Mouse (Mus musculus): ENCODE results near the gene Phc1.

Phc1 gene

DNA sequence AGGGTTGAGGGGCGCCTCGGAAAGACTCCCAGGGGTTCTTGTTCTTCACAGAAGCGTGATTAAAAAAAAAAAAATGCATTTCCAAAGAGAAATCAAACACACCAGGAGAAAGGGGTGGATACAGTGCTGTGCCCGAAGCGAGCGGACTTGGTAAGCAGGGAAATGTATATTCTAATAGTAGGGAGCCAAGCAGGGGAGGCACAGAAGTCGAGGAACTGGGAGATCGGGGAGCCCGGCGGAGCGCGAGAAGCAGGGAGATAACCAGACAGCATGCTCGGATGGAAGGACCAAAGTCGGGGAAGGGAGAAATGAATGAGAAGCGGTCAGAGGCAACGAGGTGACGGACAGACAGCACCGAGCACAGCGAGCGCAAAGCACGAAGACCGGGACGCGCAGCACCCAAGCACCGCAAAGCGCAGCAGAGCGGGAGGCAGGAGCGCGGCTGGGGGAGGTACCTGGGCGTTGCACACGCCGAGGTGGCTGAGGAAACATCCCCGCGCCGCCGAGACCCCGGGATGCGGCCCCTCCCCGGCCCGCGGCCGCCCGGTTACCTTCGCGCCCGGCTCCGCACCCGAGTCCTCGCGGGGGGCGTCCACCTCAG, 1.2 kb downstream of the Phc1 start:
- DNase-seq (ENCODE audit: low spot score in 2 of 2): peak; percentile 62 to 69

DNA sequence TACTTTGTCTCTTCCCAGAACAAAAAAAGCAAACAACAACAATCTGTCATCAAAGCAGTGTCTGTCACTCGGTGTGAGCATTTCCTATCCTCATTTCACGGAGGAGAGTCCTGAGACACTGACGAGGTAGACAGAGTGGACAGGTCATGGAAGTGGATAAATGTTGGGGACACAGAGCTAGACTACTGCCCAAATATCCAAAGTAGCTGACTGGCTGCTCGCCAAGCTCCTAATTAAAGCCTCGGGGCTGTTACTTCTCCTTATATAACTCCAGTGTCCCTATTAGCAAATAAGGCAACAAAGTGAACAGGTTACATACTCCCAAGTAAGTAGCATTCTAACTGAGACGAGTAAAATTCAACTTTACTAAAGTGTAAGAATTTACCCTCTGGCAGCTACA, 2.8 kb downstream of the Phc1 start:
- DNase-seq (ENCODE audit: low spot score in 2 of 2): no peak

DNA sequence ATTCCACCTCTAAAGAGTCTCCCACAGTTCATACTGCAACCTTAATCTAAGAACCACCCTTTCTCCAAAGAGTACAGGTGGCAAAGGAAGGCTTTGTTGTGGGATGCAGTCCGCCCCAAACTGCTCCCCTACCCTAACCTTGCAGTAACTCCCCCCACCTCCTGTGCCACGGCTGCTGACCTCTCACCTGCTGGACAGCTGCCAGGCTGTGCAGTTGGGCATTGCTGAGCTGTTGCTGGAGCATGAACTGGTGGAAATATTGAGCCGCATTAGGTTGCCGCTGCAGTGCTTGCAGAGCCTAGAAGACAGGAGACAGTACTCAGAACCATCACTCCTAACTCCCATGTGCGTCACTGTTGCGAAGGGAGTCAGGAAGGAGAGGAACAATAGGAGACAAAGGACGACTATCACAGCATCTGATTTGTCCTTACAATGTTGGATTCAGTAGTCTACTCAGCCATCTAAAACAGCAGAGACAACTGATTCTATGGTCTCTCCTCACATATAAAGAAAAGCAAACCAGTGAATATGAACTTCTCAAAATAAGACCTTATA, 5.5 kb downstream of the Phc1 start:
- no peak for DNase-seq (ENCODE audit: low spot score in 2 of 2)

DNA sequence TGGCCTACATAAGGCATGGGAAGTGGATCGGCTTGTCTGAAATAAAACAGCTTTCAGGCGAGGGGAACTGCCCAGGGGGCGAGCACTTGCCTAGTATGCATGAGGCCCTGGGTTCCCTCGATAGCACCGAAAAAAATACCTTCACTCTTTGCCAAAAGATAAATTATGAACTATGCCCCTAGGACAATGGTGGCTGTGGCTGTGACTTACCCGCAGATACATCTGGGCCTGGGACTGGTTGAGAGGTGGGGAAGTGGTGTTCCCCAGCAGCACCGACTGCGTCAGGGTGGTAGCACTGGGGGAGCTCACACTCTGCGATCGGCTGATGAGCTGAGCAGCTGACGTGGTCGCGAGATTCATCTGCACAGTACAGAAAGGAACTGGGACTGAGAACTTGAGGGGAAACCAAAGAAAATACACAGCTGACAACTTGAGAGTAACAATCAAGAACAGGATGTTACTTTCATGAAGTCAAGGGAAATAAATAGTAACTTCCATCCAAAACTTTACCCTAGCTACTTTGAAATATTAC, 7.2 kb downstream of the Phc1 start:
- DNase-seq (ENCODE audit: low spot score in 2 of 2): no peak

DNA sequence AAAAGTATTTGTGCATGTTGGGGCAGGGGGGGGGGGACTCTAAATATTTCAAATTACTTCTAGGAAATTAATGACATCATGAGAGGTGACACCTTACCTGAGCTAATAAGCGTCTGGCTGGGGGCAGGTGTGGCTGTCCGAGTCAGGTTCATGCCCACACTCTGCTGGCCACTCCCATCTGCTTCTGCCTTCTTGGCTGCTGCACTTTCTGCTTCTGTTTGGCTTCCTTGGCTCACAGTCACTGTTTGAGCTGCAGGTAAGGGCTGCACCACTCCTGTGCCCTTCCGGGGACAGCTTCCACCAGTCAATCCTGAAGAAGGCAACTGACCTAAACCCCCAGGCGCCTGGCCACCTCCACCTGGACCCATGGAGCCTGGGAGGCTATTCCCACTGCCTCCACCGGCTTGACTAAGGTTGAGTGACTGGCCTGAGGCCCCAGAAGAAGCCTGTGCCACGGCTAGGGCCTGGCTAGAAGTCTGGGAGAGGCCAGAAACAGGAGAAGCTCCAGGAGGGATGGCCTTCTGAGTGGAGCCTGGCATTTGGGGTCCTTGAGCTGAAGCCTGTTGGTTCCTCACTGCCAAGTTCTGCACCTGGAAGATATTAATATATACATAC, 14.9 kb downstream of the Phc1 start:
- no peak for DNase-seq (ENCODE audit: low spot score in 2 of 2)

DNA sequence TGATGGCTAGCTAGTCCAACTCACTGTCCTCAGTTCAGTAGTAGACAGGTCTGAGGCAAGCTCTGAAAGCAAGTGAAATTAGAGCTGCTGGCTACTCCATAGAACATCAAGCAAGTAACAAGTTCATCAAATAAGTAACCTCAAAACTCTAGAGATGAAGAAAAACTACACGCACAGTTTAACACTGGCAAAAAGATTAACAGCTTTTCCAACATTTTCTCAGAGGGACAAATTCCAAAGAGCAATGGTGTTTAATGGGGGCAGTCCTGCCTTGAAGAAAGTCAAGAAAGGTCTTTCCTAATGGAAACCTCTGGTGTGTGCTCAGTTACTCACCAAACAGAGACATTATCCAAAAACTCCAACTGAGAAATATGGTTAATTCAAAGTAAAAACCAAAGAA, 21.6 kb downstream of the Phc1 start:
- no peak for DNase-seq (ENCODE audit: low spot score in 2 of 2)

DNA sequence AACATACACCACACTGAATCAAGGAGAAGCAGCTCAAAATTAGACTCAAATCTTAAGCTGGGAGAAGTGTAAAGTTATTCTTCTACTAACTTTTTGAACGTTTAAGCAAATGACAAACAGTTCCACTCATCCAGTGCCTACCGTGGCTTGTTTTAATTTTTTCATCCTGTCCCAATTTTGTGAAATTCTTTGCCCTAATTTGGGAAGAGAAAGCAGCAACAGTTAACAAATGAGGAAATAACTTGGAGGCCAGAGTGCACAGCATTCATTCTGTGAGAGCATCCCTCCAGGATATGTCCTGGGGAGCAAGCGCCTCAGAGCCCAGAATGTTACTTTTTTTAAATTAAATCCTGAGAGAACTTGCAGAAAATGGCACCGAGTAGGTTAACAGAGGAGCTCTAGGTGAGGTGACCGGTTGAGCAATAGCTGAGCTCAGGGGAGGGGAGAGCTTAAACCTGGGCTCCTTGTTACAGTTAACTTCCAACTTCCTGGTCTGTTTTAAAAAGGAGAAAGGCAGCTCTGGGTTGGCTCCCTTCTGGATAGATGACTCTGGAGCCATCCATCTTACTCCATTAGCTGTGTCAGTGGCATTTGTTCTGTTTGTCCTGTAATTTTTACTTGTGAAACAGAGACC, 30.1 kb downstream of the Phc1 start:
- no peak for DNase-seq (ENCODE audit: low spot score in 2 of 2)

DNA sequence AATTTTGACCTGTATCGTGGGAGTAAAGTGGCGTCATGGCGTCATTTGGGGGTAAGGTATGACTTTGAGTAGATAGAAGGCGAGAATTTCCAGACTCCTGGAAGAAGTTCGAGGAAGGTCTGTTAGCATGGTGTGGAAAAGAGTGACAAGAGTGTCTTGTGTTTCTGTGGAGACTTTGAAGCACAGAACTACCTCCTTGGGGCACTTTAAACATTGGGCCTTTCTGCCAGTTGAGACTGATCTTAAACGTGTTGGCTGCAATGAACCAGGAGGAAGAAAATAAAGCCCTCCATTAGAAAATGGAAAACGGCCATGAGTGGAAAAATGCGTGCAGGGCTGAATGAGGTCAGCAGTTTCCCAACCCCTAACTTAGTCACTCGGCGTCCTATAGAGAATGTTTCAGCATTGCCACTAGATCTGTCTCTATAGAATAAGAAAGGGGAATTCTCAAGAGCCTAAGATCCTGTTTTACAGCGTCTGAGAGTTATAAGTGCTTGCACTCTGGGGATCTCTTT, 30.9 kb downstream of the Phc1 start:
- DNase-seq (ENCODE audit: low spot score in 2 of 2): no peak

DNA sequence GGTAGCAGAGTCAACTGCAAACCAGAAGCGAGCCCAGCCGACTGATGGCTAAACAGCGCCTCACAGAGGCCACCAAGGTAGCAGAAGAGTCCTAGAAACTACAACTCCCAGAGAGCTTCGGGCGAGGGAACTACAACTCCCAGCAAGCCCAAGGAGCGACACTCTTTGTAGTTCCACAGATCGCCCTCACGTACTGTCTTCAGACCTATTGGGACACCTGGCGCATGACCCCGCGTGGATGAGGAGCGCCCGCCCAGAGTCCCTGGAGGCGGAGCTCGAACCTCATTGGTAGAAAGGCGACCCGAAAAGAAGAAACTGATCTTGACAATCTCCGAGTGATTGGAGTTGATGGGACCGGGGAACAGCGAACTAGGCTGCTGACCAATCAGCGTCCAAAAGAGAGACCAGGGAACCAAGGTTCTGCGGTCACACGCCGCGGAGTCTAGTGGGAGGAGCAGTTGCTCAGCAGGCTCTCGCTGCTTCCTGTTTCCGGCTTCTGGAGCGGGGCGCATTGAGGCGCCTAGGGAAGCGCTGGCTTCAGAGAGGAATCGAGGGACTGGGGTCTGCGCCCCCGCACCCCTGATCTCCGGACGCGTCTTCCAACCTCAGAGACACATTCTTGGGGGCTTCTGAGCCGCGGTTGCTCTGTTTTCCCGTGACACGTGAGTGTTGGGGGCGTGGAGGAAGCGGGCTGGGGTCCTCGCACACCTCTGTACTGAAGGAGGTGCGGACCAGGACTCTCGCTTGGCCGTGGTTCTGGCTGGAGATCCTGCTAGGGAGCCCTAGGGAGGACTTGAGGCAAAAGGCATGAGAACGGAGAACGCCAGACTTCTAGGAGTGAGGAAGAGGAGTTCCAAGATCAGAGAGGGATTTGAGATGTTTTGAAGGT, 31.6 kb downstream of the Phc1 start, which contains the start of gene M6pr:
Gene M6pr, plus strand, starts transcription at position 216 of the 889 bp plus-strand sequence.
- peak; percentile 89 to 92 for DNase-seq (ENCODE audit: low spot score in 2 of 2)

DNA sequence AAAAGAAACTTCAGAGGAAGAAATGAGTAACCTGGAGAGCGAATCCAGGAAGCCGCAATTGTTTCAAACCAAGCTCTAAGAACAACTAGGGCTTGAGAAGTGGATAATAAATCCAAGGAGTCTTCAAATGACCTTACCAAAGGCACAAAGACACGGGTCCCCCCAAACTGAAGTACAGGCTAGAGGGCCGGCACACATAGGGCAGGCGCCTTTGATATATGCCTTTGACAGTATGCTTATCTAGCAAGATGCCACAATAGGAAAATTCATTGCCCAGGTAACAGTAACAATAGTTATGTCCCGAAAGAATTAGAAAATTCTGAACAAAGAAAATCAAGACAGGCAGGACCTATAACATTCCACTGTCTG, 32.2 kb downstream of the Phc1 start:
- no peak for DNase-seq (ENCODE audit: low spot score in 2 of 2)

DNA sequence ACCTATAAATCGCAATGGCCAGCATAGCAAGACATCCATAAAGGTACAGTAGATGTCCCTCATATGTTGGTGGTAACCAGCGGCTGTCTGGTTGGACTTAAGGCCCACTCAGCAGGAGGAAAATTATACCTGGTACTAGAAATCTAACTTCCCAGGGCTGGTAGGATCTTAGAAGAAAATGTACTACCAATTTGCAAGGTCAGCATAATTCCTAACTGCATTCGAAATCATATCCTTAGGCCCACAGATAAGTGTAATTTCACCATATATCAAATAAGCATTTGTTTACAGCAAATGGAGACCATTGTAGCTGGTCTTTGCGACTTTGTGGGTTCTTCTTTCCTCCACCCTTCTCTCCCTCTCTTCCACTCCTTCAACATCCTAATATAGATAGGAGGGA, 33.7 kb downstream of the Phc1 start:
- DNase-seq (ENCODE audit: low spot score in 2 of 2): no peak

DNA sequence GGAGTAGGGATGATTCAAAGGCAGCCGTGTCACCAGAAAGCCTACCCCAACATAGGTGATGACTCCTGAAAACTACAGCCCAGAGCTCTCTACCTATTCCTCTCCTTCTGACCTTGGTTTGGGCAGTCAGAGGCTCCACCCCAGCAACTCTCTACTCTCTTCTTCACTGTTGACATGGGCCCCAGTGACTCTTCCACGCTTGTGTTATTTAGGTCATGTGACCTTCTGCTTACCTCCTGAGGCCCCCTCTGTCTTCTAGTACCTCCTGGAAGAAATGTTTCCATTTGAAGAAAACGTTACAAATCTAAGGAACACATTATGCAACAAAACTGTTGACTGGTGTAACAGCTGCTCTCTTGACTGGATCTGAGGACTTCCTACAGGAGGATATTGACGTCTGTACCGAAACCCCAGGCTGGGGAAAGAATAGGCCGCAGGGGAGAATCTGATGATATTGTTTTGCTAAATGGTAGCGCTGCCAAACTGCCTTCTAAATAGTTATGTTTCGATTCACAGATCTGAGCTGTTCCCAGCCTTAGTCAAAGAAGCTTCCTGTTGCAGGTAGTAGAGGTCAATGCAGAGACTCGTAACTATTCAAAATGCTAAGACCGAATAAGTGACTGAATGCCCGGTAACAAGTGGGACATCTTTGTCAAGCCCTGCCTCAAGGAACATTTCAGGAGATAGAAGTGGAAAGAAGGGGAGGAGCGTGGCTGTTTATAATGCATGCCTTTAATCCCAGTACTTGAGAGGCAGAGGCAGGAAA, 35.4 kb downstream of the Phc1 start:
- no peak for DNase-seq (ENCODE audit: low spot score in 2 of 2)

DNA sequence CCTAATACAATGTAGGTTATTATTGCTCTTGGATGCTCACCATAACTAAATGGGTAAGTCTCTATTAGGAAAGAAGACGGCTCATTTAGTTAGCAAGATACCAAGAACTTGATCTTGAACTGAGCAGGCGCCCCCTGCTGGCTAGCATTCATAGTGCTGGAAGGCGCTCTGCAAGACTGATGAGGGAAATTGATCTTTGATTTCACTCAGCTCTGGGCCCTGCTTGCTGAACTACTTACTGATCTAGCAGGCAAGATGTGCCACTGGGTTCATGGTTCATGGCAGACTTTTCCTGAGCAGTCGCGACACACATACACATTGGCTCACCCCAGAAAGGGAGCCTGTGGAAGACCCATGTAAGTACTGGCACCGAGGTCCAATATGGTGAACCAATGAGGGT, 36.0 kb downstream of the Phc1 start:
- DNase-seq (ENCODE audit: low spot score in 2 of 2): peak; percentile 49 to 86

DNA sequence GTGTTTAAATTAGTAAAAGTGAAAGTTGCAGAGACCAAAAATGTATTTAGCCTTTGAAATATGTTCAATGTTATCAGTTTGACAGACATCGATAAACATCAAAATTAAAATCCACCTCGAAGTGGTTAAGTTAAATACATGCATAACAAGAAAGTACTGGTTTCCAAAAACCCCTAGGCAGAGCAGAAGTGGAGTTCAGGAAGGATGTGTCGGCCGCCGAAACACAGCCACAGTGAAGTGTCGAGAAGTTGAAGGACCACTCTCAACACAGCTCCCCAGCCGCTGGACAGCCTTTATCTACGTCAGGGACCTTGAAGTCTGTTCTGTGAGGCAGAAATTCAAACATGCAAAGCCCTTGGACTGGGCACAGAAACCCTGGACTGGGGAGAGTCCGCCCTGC, 36.8 kb downstream of the Phc1 start:
- no peak for DNase-seq (ENCODE audit: low spot score in 2 of 2)

DNA sequence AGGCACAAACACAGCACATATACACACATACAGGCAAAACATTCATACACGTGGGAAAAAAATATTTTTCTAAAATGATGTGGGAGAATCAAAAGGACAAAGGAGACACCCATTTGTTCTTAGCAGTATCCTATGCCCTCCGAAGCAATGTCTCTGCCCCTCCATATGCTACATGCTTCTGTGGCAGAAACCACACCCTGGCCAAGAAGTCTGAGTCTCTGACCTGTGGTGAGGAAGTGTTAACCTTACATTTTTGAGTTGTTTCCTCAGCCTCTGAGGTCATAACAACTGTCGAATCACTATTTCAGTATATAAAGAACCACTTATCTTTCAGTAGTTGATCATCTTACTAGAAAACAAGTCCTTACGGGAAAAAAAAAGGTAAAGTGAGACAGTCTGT, 37.7 kb downstream of the Phc1 start:
- no peak for DNase-seq (ENCODE audit: low spot score in 2 of 2)

DNA sequence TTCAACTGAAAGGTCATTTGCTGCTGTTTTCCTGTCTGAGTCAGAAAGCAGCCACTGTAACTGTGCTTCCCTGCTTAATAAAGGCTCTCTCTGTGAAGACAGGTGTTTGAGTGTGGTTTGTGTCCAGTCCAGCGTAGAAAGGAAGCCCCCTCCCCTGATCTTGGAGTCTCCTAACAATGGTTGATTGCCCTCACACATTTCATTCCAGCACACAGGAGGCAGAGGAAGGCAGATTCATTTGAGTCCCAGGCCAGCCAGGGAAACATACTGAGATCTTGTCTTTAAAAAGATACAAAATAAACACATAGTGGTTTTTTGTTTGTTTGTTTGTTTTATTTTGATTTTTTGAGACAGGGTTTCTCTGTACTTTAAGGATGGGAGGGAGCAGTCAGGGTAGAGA, 38.2 kb downstream of the Phc1 start:
- DNase-seq (ENCODE audit: low spot score in 2 of 2): no peak

DNA sequence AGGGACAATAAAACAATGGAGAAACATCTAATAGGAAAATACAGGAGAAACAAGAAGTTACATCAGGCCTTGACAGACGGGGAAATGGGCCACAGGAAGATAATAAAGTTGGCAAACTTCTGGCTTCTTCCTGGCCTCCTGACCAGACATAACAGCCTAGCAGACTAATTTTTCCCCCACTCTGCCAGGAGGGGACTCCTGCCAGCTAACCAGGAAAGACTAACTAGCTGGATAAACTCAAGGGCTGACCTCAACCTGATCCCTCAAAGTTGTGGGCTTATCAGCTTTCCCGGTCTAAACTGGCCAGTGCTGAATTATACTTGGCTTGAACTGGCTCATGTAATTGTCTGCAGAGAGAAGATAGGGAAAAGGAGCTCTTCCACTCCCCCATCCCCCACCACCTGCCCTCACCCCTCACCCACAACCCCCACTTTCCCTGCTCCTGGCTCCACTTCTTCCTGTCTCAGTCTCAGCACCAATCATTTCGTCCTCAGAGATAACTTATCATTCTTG, 40.7 kb downstream of the Phc1 start:
- no peak for DNase-seq (ENCODE audit: low spot score in 2 of 2)

DNA sequence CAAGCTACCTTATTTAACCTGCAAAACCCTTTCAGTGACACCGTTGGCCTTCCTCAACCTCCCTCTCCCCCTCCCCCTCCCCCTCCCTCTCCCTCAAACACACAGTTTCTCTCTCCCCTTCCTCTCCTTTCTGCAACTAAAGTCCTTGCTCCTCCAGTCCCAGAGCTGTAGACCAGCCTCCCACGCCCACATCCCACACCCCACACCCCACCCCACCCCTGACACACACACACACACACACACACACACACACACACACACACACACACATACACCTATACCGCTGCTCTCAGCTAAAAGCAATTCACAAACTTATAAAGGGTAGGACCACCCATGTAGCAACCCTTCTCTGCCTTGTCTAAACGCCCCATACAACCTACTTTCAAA, 42.1 kb downstream of the Phc1 start:
- no peak for DNase-seq (ENCODE audit: low spot score in 2 of 2)

DNA sequence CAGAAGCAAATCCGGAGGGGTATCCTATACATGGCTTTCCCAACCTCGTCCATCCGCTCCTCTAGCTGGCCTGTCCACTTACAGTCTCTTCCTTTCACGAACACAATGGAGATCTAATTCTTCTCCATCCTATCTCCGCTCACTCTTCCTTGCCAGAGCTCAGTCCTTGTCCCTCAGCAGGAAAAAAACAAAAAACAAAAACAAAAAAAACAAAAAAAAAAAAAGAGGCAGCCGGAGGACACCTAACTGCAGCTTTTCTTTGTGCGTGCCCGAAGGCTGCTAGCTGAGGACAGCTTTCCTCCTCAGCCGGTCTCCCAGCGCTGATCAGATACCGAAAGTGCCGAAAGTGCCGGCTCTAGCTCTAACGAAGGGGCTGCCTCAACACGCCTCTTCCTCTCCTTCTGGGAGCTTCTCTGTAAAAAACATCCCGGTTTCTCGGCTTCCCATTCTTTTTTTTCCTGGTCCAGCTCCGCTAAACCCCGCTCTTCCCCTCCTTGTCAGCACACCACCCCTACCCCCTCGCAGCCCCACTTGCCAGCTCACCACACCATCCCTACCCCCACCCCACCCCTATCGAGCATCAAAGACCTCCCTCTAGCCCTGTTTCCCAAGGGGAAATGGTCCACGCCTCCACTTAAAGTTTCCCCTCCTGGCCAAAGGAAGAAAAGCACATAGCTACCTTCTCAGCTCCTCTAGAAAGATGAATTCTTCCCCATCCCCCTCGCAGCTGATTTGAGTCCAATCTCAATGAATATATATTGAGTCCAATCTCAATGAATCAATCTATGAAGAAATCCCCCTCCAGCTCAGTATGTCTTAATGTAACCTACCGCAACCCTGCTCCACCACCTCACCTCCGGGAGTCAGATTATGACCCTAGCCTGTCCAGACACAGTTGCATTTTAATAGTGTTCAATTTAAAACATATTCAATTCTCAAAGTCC, 42.8 kb downstream of the Phc1 start:
- no peak for DNase-seq (ENCODE audit: low spot score in 2 of 2)

DNA sequence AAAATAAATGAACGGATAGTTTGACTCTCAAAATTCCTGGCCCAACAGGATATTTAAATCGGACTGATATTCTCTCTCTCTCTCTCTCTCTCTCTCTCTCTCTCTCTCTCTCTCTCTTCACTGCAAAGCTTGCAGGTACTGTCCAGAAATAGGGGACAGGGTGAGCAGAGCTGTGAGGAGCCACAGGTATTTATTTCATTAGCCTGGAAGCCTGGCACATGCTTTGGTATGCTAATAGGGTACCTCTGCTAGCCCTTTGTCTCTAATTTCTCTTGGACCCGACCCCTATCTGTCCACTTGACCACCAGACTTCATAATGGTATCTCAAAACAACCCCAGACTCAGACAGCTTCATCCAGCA, 43.5 kb downstream of the Phc1 start:
- DNase-seq (ENCODE audit: low spot score in 2 of 2): no peak

Measured in urinary bladder, postnatal 4 days (tissue).